Mouse (Mus musculus) olfactory bulb, adult 2 months (tissue): ENCODE measurements around the gene Tub.

Source experiments
- CTCF ChIP-seq: fragments of 200-500 bp; IDR thresholded peaks from 2 replicates; pipeline ENCODE4 v1.5.1; 2012; ENCODE audit warnings: low read depth, mild to moderate bottlenecking, low read length, moderate library complexity; ENCODE audit not compliant: insufficient read depth
- POLR2A ChIP-seq: fragments of 200-500 bp; IDR thresholded peaks from 2 replicates; pipeline ENCODE4 v1.6.1; 2012; ENCODE audit warnings: mild to moderate bottlenecking, low read depth, low read length, moderate library complexity; ENCODE audit not compliant: insufficient read depth

- TF ChIP-seq CTCF: no peak
- no peak for TF ChIP-seq POLR2A
Measured at GRCm38 (mm10) chr7:108936591-108936990, 13.5 kb upstream of the Tub start.
